Mouse (Mus musculus): ENCODE measurements at regions not wholly inside any gene's neighbourhood (a gene's known extent, or its start where the extent isn't known, plus 50 kb on each side); places are given as distances from the start of the nearest gene placed in this dataset.

DNA sequence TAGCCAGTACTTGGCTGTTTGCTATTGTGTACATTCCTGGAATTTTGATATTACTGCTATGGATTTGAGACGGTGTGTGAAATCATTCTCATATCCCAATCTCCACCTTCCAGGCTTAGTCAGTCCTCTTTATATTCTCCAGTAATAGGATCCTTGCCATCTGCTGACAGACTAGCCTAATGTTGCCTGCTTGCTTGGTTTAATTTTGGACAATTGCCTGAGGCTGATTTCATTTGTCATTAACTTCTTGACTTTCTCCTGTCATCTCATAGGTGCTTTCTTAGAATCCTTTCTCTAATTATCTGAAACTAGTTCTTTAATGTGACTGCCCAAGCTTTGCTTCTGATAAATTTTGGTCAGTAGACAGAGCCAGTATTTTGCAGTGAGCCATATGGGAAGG is 696.2 kb downstream of the Hace1 start:
- no peak for TF ChIP-seq MAX (IDR thresholded peaks at IDR 0.05; ENCODE audit: low read length)
- no peak for TF ChIP-seq CTCF (conservative IDR thresholded peaks at IDR 0.05 in 1 of 2, IDR thresholded peaks at IDR 0.05 in 1 of 2; ENCODE audit: low read depth in 2 of 2, low read length in 2 of 2)
- no peak for TF ChIP-seq CHD1 (IDR thresholded peaks at IDR 0.05; ENCODE audit: low read depth, low read length)
- no peak for TF ChIP-seq CHD2 (IDR thresholded peaks at IDR 0.05; ENCODE audit: low read length)
- TF ChIP-seq USF1 (IDR thresholded peaks at IDR 0.05; ENCODE audit: low read depth, low read length), result no peak
- no peak for TF ChIP-seq EP300 (IDR thresholded peaks at IDR 0.05; ENCODE audit: low read length)
